Mouse (Mus musculus): Measurements from ENCODE around the gene Sh3glb1.

GRCm38 (mm10) chr3:144676249-144676648 lies 43.9 kb downstream of the Sh3glb1 start:
- no peak for TF ChIP-seq CTCF (IDR thresholded peaks at IDR 0.05; ENCODE audit: low read depth, low read length)
- no peak for TF ChIP-seq GATA1 (IDR thresholded peaks at IDR 0.05; ENCODE audit: borderline replicate concordance, low read length)
- no peak for TF ChIP-seq TAL1 (conservative IDR thresholded peaks at IDR 0.05; ENCODE audit: low read depth, low read length)
- TF ChIP-seq POLR2AphosphoS5 (IDR thresholded peaks at IDR 0.05; ENCODE audit: insufficient replicate concordance, low read depth, low read length), result no peak
- no peak for TF ChIP-seq GATA2 (IDR thresholded peaks at IDR 0.05; ENCODE audit: borderline replicate concordance, low read depth, low read length)
